Mouse (Mus musculus) liver, embryonic 13.5 days (tissue): Measurements from ENCODE around the gene Stt3b. TPM values are rescaled to one million over a fixed set of nuclear protein-coding genes. Genes with fewer than 3 reads are reported as not detected.
A peak's percentile ranks its signal among the peaks of the same experiment; 100 is the strongest.

Experiments used
- ATAC-seq: fragments of 200-750 bp; cut with Nextera tagmentation; 2 replicates; pipeline ENCODE4 v1.8.0; 2017; ENCODE audit warnings: low read depth, mild to moderate bottlenecking, moderate number of reproducible peaks, moderate library complexity
- DNase-seq: peaks from one replicate; pipeline ENCODE4 v3.0.0; 2022
- H3K27ac ChIP-seq: fragments of 300-500 bp; sonication (generic); 2 replicates; pipeline ENCODE4 v1.5.1; 2015; ENCODE audit warnings: moderate library complexity, mild to moderate bottlenecking, inconsistent platforms
- H3K27me3 ChIP-seq: fragments of 300-500 bp; sonication (generic); 2 replicates; pipeline ENCODE4 v1.6.1; 2015; ENCODE audit warnings: mild to moderate bottlenecking, inconsistent platforms
- H3K36me3 ChIP-seq: fragments of 300-500 bp; sonication (generic); 2 replicates; pipeline ENCODE4 v1.6.1; 2015; ENCODE audit warnings: mild to moderate bottlenecking, inconsistent platforms
- H3K4me1 ChIP-seq: fragments of 300-500 bp; sonication (generic); replicated peaks from 2 replicates; pipeline ENCODE4 v1.6.1; 2015; ENCODE audit warnings: inconsistent platforms
- H3K4me2 ChIP-seq: fragments of 300-500 bp; sonication (generic); 2 replicates; pipeline ENCODE4 v1.6.1; 2015; ENCODE audit warnings: inconsistent platforms, mild to moderate bottlenecking, moderate library complexity
- H3K4me3 ChIP-seq: fragments of 300-500 bp; sonication (generic); replicated peaks from 2 replicates; pipeline ENCODE4 v1.5.1; 2015; ENCODE audit warnings: mild to moderate bottlenecking, inconsistent platforms
- H3K9ac ChIP-seq: fragments of 300-500 bp; sonication (generic); 2 replicates; pipeline ENCODE4 v1.6.1; 2015; ENCODE audit warnings: mild to moderate bottlenecking, inconsistent platforms
- H3K9me3 ChIP-seq: fragments of 300-500 bp; sonication (generic); replicated peaks from 2 replicates; pipeline ENCODE4 v1.6.1; 2016; ENCODE audit warnings: inconsistent platforms
- WGBS: fragments of 180-500 bp; shearing (Covaris S2); methylation state at CpG from one replicate; pipeline ENCODE4 v1.1.7; 2015; ENCODE audit not compliant: insufficient replicate concordance; 5-methylcytosine and 5-hydroxymethylcytosine counted together
- polyA plus RNA-seq: library from polyadenylated mRNA; unstranded; fragments of >200 nt; fragmentation: Nextera tagmentation; extraction: Ambion mirVana; gene quantifications from 2 replicates; pipeline ENCODE4 v1.2.1, GENCODE M21; 2015

Gene Stt3b
- polyA plus RNA-seq, result 62.4 and 72.7 TPM in 2 replicates

DNA sequence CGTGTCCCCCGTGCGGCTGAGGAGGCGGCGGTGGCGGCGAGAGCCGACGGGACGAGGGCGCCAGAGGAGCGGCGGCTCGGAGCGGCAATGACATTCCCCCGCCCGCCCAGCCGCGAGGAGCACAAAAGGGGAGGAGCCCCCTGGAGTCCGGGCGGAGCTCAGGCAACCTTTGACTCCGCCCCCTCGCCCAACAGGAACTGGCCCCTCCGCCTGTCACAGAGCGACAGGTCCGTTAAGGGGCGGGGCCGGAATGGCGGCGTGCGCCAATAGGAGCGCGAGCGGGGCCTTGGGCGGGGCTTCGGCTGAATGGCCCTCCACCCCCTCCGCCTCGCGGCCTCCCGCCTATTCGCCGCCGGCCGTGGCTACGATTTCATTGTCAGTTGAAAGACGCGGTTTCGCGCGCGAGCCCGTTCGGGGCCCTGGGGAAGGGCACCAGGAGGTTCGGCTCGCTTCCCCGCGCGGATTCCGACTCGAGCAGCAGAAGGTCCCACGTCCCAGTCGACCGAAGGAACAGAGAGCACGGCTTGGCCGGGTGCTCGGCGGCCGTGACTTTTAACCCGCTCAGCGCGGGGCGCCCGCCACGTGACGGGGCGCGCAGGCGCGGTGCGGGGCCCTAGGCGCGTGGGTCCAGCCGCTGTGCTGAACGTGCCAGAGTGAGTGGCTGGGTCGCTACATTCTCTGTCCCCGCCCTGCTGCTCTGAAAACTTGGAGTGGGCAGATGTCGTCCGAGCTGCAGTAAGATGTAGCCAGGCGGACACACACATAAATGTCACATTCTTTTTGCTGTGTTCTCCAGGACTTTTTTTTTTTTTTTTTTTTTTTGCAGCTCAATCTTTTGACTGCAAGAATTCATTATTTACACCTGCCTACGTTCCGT lies at the start of gene Stt3b:
Gene Stt3b (minus strand): TSS at position 76 of the 877 bp plus-strand sequence.
- peak; percentile 86 for ATAC-seq
- Histone ChIP-seq H3K4me3 (peak within 1 kb of the TSS; percentile 95), H3K27me3 (no peaks in the 10 kb centered on the region), H3K9me3 (no peaks in the 10 kb centered on the region), H3K4me2 (peak within 1 kb of the TSS; percentile 82), H3K9ac (peak within 1 kb of the TSS; percentile 99), H3K36me3 (no peaks in the 10 kb centered on the region), H3K27ac (peak within 1 kb of the TSS; percentile 94), H3K4me1 (peaks cover 65% of the 10 kb centered on the region)
- DNase-seq, result peak; percentile 100
- under 1% methylated on average over 89 of the region's 91 CpGs for WGBS

DNA sequence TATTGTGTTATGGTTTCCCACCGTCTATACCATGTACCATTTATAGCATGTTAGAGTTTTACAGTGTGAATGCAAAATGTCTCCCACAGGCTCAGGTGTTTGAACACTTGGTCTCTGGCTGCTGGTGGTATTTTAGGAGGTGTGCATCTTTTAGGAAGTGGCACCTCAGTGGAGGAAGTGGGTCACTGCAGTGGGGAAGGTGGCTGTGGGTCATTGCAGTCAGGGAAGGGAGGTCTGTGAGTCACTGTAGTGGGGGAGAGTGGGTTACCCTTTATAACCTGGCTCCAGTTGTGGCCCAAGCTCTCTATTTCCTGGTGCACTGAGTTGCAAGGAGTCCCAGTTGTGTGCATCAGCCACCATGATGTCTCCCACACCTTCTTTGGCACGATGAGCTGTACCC lies 48.2 kb upstream of the Stt3b start:
- no peak overlapping the region for H3K9ac ChIP-seq
- H3K4me1 ChIP-seq, result peaks cover 12% of the 10 kb centered on the region
- ATAC-seq (no peak), DNase-seq (no peak)
- no peak overlapping the region for H3K4me2 ChIP-seq
- H3K9me3 ChIP-seq, result no peaks in the 10 kb centered on the region
- H3K27ac ChIP-seq, result no peak overlapping the region
- H3K4me3 ChIP-seq, result no peak overlapping the region
- 75% methylated on average over 2 of the region's 2 CpGs for WGBS
- no peaks in the 10 kb centered on the region for H3K27me3 ChIP-seq
- H3K36me3 ChIP-seq, result no peaks in the 10 kb centered on the region

DNA sequence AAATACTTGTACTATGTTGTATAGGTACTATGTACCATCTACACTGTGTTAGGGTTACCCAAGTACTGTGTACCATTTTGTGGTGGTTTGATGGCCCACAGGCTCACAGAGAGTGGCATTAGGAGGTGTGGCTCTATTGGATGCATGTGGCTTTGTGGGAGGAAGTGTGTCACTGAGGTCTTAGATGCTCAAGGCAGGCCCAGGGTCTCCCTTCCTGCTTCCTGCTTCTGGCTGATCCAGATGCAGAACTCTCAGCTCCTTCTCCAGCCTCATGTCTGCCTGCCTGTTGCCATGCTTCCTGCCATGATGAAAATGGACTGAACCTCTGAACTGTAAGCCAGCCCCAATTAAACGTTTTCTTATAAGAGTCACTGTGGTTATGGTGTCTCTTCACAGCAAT lies 47.8 kb upstream of the Stt3b start:
- H3K27ac ChIP-seq, result no peak overlapping the region
- 63% methylated on average over 1 of the region's 1 CpGs for WGBS
- no peak for DNase-seq
- no peak for ATAC-seq
- no peaks in the 10 kb centered on the region for H3K27me3 ChIP-seq
- no peaks in the 10 kb centered on the region for H3K9me3 ChIP-seq
- no peak overlapping the region for H3K4me2 ChIP-seq
- H3K9ac ChIP-seq, result no peak overlapping the region
- peaks cover 12% of the 10 kb centered on the region for H3K4me1 ChIP-seq
- H3K4me3 ChIP-seq, result no peak overlapping the region
- H3K36me3 ChIP-seq, result no peaks in the 10 kb centered on the region

DNA sequence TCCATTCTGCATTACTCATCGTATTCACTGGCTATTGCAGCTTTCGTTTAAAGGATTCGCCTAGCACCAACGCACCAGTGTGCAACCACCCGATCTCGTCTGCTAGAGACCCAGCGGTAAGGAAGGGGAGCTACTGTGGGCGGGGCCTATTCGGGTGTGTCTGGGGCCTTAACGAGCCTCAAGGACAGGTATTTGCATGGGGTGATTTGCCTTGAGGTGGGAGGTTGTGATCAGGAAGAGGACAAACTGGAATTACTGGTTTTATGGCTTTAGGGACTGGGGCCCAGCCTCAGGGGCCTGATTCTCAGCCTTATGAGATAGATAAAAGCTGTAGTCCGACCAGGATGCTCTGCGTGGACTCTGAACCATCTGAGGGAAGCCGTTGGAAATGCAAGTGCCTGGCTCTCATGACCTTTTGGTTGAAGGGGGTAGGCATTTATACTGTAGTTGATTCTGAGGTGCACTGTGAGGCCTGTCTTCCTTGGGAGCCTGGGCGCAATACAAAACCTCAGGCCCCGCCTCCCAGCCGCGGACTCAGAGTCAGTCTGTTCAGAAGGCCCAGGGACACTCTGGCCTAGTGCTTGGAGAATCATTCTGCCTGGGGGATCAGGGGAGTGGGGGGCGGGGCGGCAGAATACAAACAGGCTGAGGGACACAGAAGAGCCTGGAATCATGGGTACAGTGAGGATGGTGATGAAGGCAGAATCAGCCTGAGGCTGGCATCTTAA lies 46.7 kb upstream of the Stt3b start:
- Histone ChIP-seq H3K9ac (no peak overlapping the region), H3K4me1 (peaks cover 12% of the 10 kb centered on the region), H3K4me2 (no peak overlapping the region), H3K36me3 (no peaks in the 10 kb centered on the region), H3K27me3 (no peaks in the 10 kb centered on the region), H3K4me3 (no peak overlapping the region), H3K9me3 (no peaks in the 10 kb centered on the region), H3K27ac (no peak overlapping the region)
- DNase-seq (no peak), ATAC-seq (0 out of 2 replicates have a peak, but pooled peaks have one; percentile 31)
- 50% methylated on average over 19 of the region's 19 CpGs for WGBS

DNA sequence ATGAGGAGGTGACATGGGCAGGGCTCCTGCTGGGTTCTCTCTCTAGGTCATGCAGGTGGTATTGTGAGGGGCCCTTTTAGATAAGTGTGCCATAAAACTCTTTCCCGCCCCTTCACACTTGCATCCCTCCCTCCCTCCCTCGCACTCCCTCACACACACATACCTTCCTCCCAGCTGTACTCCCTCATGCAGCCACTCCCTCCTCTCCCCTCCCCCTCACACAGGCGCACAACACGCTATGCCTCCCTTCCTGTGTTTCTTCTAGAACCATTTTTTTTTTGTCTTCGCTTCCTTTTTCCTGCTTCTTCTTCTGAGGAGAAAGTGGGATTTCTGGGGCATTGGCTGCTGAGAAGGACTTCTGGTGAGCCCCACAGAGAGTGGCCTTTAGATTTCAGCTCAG lies 45.8 kb upstream of the Stt3b start:
- Histone ChIP-seq H3K9me3 (no peaks in the 10 kb centered on the region), H3K9ac (no peak overlapping the region), H3K4me2 (no peak overlapping the region), H3K4me1 (peaks cover 12% of the 10 kb centered on the region), H3K36me3 (no peaks in the 10 kb centered on the region), H3K4me3 (no peak overlapping the region), H3K27me3 (no peaks in the 10 kb centered on the region), H3K27ac (no peak overlapping the region)
- ATAC-seq, result 0 out of 2 replicates have a peak, but pooled peaks have one; percentile 36
- DNase-seq, result no peak
- 39% methylated on average over 5 of the region's 5 CpGs for WGBS

DNA sequence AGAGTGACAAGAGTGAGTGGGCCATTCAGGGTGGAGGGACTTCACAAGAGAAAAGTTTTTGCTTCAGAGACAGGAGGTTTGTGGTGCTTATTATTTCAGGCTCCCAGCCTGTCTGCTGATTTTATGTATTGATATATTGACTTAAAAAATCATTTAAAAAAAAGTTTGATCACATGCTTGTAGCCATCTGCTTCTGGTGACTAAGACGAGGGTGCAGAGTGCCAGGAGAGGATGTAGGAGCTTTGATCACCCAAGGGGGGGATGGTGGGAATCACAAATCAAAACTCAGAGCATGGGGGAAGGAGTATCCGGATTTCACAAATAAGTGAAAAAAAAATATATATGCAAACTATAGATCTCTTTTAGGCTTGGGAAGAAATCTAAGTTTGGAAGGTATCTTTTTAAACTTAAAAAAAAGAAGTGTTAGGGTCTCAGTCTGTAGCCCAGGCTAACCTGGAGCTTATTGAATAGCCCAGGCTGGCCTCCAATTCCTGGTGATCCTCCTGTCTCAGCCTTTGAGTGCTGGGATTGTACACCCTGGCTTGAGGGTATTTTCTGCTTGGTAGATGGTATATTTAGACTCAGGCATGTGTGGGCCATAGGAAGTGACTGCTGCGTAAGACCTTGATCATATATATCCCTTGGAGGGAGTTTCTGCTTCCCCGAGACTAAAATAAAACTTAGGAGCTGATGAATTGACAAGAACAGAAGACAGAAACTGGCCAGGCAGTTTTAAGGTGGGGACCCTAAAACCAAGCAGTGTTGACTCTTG lies 39.7 kb upstream of the Stt3b start:
- 63% methylated on average over 4 of the region's 4 CpGs for WGBS
- DNase-seq (no peak), ATAC-seq (no peak)
- Histone ChIP-seq H3K4me1 (no peaks in the 10 kb centered on the region), H3K4me2 (no peak overlapping the region), H3K36me3 (no peaks in the 10 kb centered on the region), H3K9me3 (no peaks in the 10 kb centered on the region), H3K27me3 (no peaks in the 10 kb centered on the region), H3K27ac (no peak overlapping the region), H3K4me3 (no peak overlapping the region), H3K9ac (no peak overlapping the region)

DNA sequence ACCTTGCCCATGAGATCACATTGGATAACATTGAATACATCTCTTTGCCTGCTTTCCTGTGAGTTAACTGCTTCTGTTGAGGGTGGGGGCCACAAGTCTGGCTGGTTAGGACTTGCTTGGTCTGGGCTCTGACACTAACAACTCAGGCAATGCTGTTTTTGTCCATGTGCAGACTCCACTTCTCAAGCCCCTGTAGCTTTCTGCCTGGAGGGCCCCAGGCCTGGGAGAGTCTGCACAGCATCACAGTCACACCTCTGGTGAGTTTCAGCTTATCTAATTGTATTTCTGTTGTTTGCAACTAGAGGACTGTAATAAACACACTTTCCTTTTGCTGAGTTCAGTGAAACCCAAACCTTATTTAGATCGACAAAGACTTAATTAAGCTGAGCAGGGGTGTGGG lies 38.9 kb upstream of the Stt3b start:
- no peak overlapping the region for H3K9ac ChIP-seq
- WGBS, result 16% methylated on average over 1 of the region's 1 CpGs
- DNase-seq, result no peak

DNA sequence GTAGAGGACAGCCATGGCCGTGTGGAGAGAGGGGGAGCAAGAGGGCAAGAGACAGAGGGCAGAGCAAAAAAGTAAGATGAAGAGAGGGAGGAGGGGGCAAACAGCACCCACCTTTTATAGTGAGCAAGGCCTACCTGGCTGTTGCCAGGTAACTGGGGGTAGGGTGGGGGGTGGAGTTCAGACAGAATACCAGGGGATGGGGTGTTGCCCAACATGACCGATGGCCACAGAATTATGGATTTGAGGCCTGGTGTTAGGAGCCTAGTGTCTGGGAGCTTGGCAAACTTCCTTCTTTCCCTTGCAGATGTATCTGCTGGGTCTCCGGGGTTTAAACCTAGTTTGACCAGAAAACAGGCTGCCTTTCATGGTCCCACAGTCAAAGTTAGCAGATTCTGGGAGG lies 34.7 kb upstream of the Stt3b start:
- H3K4me2 ChIP-seq, result no peak overlapping the region
- H3K9ac ChIP-seq, result no peak overlapping the region
- H3K27ac ChIP-seq, result no peak overlapping the region
- H3K36me3 ChIP-seq, result no peaks in the 10 kb centered on the region
- H3K9me3 ChIP-seq, result no peaks in the 10 kb centered on the region
- no peaks in the 10 kb centered on the region for H3K4me1 ChIP-seq
- no peak for DNase-seq
- WGBS, result 53% methylated on average over 3 of the region's 3 CpGs
- no peaks in the 10 kb centered on the region for H3K27me3 ChIP-seq
- ATAC-seq, result no peak
- H3K4me3 ChIP-seq, result no peak overlapping the region

More for the DNA sequence above, 38.9 kb upstream of the Stt3b start:
- no peak for ATAC-seq
- Histone ChIP-seq H3K9me3 (no peaks in the 10 kb centered on the region), H3K4me2 (no peak overlapping the region), H3K4me3 (no peak overlapping the region), H3K27me3 (no peaks in the 10 kb centered on the region), H3K36me3 (no peaks in the 10 kb centered on the region), H3K27ac (no peak overlapping the region), H3K4me1 (no peaks in the 10 kb centered on the region)

DNA sequence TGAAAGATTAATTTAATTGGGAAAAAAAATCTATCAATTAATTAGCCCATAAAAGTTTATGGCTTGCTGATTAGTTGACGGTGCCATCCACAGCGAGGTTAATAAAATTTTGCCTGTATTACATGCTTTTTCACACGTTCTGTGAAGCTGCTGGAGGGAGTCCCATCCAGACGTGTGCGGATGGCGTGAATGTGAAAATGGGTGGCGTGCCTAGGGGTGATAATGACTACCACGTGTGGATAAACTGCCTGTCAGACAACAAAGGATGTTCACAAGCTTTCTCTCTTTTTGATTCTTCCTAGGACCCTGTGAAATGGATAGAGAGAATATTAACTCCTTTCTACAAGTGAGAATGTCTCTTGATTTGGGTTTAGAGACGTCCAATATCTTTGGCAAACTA lies 31.4 kb upstream of the Stt3b start:
- 61% methylated on average over 9 of the region's 9 CpGs for WGBS
- H3K36me3 ChIP-seq, result no peaks in the 10 kb centered on the region
- no peak overlapping the region for H3K4me3 ChIP-seq
- H3K9me3 ChIP-seq, result no peaks in the 10 kb centered on the region
- H3K27me3 ChIP-seq, result no peaks in the 10 kb centered on the region
- no peaks in the 10 kb centered on the region for H3K4me1 ChIP-seq
- H3K4me2 ChIP-seq, result no peak overlapping the region
- ATAC-seq, result no peak
- H3K27ac ChIP-seq, result no peak overlapping the region
- H3K9ac ChIP-seq, result no peak overlapping the region
- DNase-seq, result no peak

DNA sequence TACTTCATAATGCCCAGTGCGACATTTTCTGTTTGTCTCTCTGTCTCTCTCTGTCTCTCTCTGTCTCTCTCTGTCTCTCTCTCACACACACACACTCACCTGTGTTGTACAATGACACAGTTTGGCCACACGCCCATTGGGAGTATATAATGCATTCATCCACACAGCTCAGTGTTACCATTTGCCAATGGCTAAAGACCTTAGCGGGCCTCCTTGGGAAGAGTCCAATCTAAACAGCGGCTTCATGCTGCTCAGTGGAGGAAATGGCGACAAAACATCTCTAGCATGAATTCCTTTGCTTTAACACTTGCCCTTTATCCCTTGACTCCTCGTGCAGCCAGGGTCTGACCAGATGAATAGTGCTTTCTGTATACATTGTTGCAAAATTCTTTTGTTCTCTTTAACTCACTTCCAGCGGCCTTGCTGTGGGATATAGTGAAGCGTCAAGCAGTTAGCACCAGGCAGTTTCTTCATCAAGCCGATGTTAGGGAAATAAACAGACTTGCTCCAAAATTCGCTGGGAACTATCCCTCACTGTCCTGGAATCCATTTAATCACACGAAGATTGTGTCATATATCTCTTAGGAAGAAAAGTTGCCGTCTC lies 30.1 kb upstream of the Stt3b start:
- Histone ChIP-seq H3K4me3 (no peak overlapping the region), H3K9ac (no peak overlapping the region), H3K27me3 (no peaks in the 10 kb centered on the region), H3K9me3 (no peaks in the 10 kb centered on the region), H3K4me1 (no peaks in the 10 kb centered on the region), H3K36me3 (no peaks in the 10 kb centered on the region), H3K4me2 (no peak overlapping the region), H3K27ac (no peak overlapping the region)
- no peak for ATAC-seq
- no peak for DNase-seq
- WGBS, result 57% methylated on average over 12 of the region's 12 CpGs

DNA sequence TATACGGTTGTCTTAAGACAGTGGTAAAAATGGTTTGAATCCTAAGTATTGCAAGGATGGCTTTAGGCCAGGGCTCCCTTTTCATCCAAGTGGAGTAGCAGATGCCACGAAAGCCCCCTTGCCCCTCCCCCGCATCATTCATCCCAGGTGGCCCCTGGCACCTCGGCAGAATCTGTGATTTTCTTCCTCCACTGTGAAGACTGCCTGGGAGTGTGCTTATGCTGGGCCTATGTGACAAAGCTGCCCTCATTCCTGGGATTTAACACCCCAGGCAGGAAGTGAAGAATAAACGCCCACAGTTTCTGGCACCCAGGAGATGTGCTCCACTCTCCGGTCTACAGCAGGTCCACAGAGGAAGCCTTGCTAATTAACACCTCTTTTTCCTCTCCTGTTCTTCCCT lies 28.6 kb upstream of the Stt3b start:
- ATAC-seq (no peak), DNase-seq (no peak)
- WGBS, result 51% methylated on average over 6 of the region's 6 CpGs
- no peak overlapping the region for H3K27ac ChIP-seq
- H3K9ac ChIP-seq, result no peak overlapping the region
- H3K4me2 ChIP-seq, result no peak overlapping the region
- H3K4me3 ChIP-seq, result no peak overlapping the region
- H3K27me3 ChIP-seq, result no peaks in the 10 kb centered on the region
- no peaks in the 10 kb centered on the region for H3K9me3 ChIP-seq
- no peaks in the 10 kb centered on the region for H3K4me1 ChIP-seq
- no peaks in the 10 kb centered on the region for H3K36me3 ChIP-seq
